Mouse (Mus musculus): ENCODE data around the gene 0610040J01Rik.
"Not testable (repeated sequence)": the region's sequence is repeated elsewhere in the genome, so short reads cannot be mapped to it uniquely, and the experiment has no call there.

Gene 0610040J01Rik

DNA sequence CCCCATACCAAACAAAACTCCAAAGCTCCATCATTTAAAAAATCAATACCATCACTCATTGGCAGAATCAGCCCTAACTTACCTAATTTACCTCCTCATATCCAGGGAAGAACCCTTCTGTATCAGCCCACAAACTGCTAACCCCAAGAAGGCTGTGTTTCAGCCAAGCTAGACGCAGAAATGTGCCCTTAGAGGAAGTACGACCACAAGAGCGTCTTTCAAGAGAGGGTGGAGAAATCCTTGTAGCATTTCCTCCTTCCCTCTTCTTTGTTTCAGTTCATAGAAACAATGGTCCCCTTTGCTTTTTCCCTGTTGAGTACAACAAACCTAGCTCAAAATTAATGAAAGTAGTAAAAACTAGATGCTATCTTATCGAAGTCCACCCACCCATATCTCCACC lies 18.9 kb downstream of the 0610040J01Rik start:
- no peak for DNase-seq

DNA sequence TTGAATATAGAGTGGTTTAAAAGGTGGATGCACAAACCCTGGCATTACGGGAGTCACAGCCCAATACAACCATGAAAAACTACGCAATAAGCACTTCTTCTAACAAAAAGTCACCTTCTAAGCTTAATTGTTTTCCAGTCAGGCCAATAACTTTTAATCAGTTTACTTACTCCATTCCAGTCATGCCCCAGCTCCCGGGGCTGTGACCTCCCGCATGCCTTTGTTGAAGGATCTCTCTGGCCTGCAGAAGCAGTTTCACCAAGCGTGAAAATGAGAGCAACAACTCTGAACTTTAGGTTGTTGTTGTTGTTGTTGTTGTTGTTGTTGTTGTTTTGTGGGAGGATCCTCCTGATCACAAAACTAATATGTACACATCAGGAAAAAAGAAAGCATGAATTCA lies 21.8 kb downstream of the 0610040J01Rik start:
- DNase-seq, result no peak

DNA sequence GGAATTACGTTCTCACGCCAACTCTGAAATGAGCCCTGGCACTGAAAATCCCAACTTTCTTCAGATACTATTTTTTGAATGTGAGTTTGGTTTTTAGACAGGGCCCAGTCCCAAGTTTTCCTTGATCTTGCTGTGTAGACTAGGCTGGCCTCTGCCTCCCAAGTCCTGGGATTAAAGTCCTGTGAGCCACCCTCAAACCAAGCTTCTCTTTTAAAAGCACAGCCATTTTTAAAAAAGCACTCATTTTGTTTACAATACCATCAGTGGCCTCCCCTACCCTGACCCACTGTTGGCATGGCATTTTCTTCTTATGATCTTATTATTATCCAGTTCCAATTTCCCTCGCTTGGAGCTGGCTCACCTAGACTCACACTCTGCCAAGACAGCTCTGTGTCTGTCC lies 22.3 kb downstream of the 0610040J01Rik start:
- DNase-seq, result no peak

DNA sequence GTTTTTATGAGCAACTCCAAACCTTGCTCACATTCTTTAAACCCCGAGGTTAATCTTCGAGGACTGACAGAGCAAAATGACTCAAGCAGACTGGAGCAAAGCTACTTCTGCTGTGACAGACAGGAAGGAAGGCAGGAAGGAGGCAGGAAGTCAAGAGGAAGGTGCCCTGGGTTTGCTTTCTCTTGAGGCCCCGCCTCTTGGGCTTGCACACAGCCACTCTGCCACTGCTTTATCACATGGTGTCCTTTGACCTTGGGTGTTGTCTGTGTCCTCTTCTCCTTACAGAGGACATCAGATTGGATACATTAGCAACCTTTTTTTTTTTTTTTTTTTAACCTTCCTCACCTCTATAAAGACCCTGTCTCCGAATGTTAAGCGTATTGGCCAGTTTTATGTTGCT lies 25.0 kb downstream of the 0610040J01Rik start:
- DNase-seq, result peak; percentile 36

DNA sequence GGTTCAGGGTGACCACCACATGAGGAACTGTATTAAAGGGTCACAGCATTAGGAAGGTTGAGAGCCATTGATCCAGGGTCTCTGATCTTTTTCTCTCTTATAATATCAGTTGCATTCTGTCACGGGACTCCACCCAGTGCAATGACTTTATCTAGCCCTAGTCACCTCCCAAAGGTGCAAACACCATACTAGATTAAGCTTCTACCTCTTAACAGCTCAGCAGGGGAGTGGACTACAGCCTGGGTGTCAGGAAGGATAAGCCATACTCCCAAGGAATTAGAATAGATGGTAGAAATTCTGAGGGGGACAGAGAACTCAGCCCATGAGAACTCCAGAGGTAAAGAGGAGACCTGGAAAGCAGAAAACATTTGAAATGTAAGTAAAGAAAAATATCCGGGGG lies 25.7 kb downstream of the 0610040J01Rik start:
- DNase-seq, result no peak

DNA sequence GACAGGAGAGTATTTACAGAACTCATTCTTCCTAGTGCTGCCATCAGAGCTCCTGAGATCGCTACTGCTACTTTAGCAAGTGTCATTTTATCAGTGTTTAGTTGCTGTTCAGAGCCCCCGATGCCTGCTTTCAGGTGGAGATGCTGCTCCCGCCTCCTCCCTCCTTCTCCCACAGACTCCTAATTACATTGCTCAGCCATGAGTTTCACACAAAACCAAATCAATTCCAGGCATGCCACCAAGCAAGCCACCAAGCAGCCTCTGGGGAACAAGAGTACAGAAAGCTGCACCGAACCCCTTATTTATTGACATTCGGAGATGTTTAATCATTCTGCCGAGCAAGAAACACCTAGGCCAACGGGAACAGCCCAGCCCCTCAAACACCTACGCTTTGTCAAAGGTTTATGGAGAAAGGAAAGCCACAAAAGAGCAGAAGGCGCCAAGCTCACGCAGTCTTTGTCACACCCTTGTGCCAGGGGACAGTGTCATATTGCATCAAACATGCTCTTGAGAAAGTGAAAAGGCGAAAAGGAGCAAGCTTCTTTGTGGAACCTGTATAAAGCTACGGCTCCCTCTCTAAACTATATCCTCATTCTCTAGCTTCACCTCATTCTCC lies 27.7 kb downstream of the 0610040J01Rik start:
- DNase-seq, result no peak

DNA sequence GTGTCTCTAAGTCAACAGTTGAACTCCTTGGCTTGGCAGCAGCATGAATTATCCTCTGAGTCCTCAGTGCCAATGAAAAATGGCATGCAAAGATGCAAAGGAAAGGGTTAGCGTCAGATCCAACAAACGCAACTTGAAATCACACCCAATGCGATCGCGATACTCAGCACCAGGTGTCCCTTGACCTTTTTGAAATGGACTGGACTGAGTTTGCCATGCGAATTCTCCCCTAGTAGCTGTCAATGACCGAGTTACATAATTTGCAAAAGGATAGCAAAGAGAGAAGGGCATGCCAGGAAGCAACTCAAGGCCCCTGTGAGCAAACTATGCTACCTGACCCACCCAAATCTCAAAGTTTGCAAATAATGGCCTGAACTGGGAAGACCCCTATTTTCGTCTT lies 34.9 kb downstream of the 0610040J01Rik start:
- DNase-seq, result no peak

DNA sequence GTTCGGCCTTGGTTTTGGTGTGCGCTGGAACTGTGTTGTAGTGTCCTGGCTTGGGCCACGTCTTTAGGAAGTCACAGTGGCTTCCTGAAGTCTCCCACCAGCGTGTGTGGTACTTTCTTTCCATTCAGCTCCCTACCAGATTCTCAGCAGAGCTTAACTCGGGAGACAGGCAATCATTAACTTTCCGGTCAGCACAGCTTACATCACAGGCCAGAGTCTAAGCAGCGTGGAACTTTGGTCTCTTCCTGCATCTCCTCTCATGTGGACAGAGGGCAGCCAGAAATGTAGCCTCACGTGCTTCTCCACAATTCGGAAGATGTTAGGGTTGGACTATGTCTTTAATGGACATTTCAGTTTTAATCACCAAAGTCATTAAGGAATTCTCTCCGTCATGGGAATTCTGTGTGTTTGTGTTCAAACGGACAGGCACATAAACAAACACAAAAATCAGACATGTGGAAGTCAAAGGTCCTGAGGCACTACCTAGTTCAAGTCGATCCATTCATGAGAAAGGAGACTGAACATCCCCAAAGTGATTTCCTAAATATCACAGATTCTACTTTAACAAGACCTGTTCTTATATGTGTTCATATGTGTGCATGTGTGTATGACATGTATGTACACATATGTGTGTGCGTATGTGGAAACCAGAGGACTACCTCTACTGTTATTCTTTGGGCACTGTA lies 35.5 kb downstream of the 0610040J01Rik start:
- DNase-seq, result no peak

DNA sequence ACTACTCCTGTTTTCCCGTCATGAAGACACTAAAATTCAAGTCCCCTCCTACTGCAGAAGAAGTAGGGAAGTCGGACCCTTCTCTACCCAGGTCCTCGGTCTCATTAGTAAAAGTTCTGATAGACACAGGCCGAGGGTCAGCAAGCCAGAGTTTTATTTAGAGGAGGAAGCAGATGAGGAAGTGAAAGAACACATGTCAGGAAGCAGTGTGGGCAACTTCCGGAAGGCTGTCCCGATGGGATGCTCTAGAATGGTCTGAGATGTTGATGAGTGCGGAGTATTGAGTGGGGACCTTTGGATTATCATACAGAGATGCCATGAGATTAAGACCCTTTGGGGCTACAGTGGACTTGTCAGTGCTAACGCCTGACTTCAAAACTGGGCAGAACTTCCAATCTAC lies 46.7 kb downstream of the 0610040J01Rik start:
- no peak for DNase-seq

DNA sequence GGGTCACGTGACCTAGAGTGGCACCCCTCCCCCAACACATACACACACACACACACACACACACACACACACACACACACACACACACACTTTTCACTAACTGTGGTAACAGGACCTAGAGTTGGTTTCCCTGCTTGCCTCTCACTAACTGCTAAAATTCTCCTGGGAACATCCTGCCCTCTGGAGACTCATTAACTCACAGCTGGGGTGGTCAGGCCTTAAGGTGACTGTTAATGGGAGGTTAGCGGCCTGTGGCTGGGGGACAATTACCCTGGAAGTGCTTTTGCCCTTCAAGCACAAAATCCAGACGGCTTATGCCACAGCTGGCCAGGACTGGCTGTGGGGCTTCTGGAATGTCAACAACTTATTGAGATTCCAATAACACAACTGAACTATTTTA lies 55.3 kb downstream of the 0610040J01Rik start:
- no peak for DNase-seq

DNA sequence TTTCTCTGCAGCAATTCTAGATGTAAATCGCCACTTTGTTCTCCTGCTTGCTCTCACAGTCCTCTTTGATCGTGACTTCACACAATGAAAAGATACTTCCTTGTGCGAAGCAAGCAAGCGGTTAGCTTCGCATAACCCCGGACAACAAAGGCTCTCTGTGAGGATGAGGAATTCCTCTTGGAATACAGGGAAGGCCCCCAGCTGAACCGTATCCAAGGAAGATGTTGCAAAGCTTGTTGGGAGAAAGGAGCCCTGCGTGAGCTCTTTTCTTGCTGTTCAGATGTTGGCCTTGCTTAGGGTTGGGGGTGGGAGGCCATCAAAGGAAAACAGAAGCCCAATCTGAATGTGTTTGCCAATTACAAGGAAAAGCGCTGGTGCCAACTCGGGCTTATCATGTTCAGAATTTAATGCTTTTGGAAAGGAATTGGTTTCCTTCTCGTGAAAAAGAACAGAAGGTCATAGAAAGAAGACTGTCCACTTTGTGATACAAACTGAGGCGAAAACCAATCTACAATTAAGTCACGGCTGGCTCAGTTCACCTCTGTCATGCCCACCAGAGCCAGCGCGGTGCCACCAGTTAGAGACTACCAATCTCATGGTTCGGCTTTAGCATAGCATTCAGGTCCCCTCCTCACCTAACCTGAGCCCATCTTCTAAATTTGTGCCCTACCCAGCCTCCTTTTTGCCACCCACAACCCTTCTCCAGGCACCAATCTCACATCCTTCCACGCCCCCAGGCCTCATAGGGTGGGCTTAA lies 60.2 kb downstream of the 0610040J01Rik start:
- DNase-seq, result no peak

DNA sequence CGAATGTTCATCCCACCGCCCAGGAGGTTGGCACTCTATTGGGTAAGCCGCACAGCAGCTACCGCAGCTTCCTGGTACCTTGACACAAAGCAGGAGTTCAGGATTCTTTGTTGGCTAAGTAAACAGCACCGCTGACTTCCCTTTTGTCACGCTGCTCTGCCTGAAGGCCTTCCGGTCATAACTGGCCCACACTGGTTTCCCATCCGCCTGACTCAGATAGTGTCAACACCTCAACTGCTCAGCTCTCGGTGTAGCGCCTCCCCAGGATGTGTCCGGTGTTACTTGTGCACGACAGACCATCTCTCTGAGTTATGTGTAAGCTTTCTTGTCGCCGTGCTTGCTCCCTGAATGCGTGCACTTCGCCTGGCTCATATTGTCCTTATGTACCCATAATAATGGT lies 62.7 kb downstream of the 0610040J01Rik start:
- DNase-seq, result no peak

DNA sequence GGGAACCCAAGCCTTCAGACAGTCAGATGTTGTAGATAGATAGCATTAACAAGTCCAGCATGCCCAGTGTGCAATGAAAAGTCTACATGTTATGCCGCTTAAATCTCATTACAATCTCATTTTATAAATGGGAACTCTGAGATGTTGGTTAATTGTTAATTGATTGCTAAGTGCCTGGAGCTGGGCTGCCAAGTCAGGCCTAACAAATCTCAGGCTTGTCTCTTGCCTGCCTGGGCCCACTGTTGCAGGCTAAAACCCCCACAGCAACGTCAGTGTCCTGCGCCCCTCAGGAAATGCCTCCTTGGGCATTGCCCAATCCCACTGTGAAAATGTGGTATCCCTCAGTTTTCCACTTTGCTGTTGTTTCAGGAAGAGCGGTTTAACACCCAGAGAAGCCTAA lies 63.9 kb downstream of the 0610040J01Rik start:
- DNase-seq, result no peak

DNA sequence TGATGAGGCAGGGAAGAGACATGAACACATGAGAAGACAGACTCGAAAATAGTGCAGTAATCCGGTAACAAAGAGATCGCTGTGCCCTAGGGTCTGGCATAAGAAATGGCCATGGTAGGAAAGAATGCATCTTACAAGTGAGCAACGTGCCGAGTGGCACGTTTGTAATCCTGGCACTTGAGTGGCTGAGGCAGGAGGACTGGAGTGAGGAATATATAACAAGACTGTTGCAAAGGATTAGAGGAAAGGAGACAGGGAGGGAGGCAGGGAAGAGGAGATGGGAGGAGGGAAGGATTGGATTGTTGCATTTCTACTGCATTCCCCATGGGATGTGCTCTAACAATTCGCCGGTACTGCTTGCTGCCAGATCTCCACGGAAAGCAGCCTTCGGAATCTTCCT lies 66.9 kb downstream of the 0610040J01Rik start:
- DNase-seq, result no peak

DNA sequence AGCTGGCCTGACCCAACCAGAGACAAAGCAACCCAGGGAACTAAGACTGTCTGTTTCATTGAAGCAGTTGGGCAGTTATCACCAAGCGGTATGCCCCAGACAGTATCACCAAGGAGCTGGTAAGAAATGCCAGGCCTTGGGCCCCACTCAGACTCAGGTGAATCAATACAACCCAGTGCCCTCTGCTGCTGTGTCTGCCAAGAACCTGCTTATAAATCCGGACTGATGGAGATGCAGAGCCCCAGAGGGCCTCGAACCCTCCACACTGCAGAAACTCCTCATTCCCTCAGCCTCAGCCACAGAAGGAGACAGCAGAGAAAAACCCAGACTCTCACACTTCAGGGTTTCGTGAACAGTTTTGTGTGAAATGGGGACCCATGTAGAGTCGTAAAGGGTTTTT lies 74.1 kb downstream of the 0610040J01Rik start:
- DNase-seq, result no peak

DNA sequence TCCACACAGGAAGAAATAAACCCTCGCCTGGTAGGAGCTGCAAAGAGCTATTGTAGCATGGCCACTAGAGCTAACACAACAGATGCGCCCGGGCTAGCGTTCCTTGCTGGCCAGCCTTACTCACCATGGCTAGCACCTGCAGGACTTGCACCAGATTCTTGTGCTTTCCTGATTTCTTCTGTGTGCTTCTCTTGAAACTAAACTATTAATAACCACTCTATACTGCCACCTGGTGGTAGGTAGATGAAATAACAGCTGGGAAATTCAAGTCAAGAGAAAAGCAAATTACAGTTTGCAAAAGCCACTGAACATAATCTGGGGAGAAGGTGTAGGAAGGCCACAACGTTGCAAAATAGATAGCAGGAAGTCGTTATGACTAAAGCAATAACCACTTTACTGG lies 74.5 kb downstream of the 0610040J01Rik start:
- no peak for DNase-seq

DNA sequence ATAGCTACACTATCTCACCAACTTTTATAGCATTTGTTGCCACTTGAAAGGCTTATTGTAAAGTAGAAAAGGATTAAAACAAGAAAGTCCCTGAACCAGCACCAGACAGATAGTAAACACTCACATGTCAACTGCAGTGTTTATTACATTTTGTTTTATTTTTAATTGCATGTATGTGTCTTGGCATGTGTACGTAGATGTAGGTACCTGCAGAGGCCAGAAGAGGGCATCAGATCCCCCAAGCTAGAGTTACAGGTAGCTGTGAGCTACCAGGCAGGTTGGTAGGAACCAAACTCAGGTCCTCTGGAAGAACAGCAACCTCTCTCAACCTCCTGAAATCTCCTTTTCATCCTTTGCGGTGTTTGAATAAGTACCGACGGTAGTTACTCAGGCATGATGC lies 74.9 kb downstream of the 0610040J01Rik start:
- no peak for DNase-seq

DNA sequence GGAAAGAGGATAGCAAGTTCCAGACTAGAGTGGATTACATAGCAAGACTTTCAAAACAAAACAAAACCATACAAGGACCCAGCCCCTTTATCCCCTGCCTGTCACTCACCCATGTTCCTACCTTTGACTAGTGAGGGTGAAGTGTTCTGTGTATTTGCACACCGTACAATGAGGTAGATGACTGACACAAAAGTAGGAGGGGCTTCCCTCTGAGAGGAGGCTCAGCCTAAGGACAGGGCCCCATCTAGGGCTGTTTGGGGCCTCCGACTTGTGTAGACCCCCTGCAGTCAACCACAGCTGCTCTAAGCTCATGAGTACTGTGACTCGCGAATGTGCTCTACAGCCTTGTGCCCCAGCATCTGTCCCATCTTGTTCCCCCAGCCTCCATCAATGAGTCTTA lies 79.1 kb downstream of the 0610040J01Rik start:
- no peak for DNase-seq

DNA sequence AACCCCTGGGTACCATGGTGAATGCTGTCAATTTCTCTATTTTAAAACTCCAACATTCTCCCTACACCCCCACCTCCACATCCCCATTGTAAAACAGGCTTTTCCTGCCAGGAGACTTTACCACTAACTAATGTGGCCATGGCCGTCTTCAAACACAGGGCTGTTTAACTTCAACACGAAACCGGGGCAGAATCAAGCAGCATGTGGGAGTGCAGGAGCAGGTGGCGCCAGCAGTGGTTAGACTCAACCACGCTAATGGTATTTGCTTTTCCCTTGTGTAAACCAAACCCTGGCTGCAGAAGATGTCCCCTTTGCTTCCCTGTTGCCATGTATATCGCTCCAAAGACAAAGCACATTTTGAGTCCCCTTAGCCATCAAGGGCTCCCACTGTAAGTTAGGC lies 79.7 kb downstream of the 0610040J01Rik start:
- DNase-seq, result no peak

DNA sequence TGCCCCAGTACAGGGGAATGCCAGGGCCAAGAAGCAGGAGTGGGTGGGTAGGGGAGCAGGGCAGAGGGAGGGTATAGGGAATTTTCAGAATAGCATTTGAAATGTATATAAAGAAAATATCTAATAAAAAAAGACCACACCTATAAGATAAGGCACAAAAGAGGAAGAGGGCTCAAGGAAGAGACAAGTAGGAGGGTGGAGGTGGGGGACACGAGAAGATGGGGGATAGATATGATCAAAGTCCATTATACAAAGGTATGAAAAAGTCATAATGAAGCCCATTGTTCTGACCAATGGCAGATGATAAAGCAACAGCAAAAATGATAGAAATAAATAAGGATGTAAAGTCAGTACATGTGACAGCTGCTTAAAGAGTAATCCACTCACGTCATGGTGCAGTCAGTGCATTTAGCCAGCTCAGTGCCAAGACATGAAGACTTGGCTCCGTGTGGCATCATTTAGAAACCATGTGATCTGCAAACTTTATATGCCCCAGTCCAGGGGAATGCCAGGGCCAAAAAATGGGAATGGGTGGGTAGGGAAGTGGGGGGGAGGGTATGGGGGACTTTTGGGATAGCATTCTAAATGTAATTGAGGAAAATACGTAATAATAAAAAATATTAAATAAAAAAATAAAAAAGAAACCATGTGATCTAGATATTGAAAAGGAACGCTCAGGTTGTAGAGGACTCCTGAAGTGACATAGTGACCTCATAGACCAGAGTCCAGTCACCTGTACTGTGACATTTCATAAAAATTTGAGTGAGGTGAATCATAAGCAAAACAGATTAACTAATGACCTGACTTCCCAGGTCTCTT lies 85.0 kb downstream of the 0610040J01Rik start:
- not testable (repeated sequence) for DNase-seq

DNA sequence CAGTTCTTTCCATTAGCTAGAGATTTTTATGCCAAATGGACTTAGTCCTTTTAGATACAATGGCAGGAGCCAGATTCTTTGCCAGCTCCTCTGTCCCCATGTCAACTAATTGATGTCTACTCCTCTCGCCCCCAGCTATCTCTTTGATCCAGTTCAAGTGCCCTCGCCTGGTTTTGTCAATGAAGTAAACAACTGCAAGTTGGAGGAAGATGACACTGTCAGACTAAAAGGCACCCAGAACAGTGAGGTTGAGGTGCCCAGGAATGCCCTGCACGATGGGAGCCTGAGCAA lies 85.6 kb downstream of the 0610040J01Rik start:
- DNase-seq, result no peak

DNA sequence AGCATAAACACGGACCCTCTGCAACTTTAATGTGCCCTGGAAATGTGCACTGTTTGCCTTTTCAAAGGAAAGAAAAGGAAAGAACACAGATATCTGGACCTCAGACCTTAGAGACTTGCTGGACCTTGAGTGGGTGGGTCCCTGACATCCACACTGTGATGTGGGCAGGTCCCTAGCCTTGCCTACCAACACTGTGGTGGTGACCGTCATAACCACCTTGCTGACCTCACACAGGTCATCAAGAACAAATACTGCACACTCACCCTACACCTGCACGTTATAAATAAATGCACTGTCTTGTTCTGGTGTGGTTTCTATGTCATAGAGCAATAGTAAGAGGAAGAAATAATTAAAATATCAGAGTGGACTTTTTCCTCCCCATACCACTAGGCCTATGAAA lies 91.2 kb downstream of the 0610040J01Rik start:
- DNase-seq, result no peak
